ENCODE assay signal across 8 mouse cellular contexts in the genomic region with DNA sequence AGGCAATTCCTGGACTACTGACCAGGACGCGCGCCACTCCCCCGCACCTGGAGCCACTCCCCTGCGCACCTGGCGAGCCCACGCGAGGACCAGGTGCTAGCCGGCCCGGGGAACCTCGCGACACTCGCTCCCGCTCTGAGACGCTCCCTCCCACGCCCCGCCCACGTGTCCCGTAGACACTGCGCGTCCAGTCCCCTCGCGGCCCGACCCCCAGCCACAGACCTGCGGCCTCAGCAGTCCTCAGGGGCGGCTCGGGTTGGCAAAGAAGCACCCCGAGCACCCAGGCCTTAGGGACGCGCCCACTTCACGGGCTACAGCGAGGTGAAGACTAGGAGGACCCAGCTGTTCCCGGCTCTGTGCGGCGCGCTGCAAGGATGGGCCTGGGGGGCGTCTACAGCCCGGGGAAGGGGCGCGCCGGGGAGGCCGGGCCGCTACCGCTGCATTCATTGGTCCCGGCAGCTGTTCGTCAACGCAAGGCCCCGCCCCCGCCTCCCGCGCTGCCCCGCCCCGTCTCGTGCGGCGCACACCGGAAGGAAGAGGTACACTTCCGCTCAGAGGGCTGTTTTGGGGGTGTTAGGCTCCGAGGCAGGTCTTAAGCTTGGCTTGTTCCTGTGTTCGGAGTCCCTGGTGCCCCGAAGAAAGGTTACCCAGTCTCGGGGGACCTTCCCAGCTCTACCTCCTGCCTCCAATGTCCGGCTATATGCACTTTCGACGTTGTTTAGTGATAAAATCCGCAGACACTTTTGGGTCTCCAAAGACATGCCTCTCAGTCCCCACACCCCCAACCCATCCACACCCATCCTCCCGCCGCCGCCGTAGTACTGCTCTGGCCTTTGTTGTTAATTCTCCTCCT. TPM values are rescaled to one million over a fixed set of nuclear protein-coding genes. Genes with fewer than 3 reads are reported as not detected.
DNase-seq lines count a peak whose midpoint lies in the region; ATAC-seq and TF ChIP-seq lines count a peak whose summit lies in the region.

A gene (minus strand): TSS at position 422 of the 853 bp plus-strand sequence.

- no peaks in the 10 kb centered on the region; the same call in 1 of the 2 replicates for H3K4me1 ChIP-seq in bone marrow, adult 2 months (ENCODE audit: control insufficient read depth, insufficient read depth, low read length)
- peaks cover 9% of the 10 kb centered on the region; the same call in 1 of the 2 replicates for H3K4me1 ChIP-seq in embryonic facial prominence, embryonic 14.5 days (ENCODE audit: control insufficient read depth, insufficient read depth, low read length)
- peaks cover 11% of the 10 kb centered on the region; the same call in 1 of the 2 replicates for H3K4me1 ChIP-seq in limb, embryonic 14.5 days (ENCODE audit: control insufficient read depth, insufficient read depth, low read length)
- peaks cover 3% of the 10 kb centered on the region for H3K4me1 ChIP-seq in midbrain, postnatal 0 days (ENCODE audit: insufficient read depth, low read length)

- peak within 1 kb of the TSS; percentile 78 for H3K9ac ChIP-seq in embryonic facial prominence, embryonic 14.5 days (ENCODE audit: low read depth, low read length)
- H3K9ac ChIP-seq in limb, embryonic 14.5 days (ENCODE audit: low read depth, low read length, severe bottlenecking), result peak within 1 kb of the TSS; percentile 69
- H3K9ac ChIP-seq in midbrain, postnatal 0 days (replicated peaks; ENCODE audit: low read length, poor library complexity, severe bottlenecking), result peak within 1 kb of the TSS; percentile 76

- peak within 1 kb of the TSS; percentile 79 for H3K4me3 ChIP-seq in bone marrow, adult 2 months (replicated peaks; ENCODE audit: control insufficient read depth, low read depth, low read length)
- H3K4me3 ChIP-seq in embryonic facial prominence, embryonic 14.5 days (ENCODE audit: low read depth, low read length), result peak within 1 kb of the TSS; percentile 96
- H3K4me3 ChIP-seq in limb, embryonic 14.5 days (replicated peaks; ENCODE audit: low read length), result peak within 1 kb of the TSS; percentile 85
- peak within 1 kb of the TSS; percentile 90 for H3K4me3 ChIP-seq in midbrain, postnatal 0 days (ENCODE audit: low read depth, low read length)

- TF ChIP-seq CTCF in bone marrow, adult 2 months (IDR thresholded peaks at IDR 0.05; ENCODE audit: control insufficient read depth, insufficient read depth, low read length), result no peak
- TF ChIP-seq CTCF in midbrain, postnatal 0 days (IDR thresholded peaks at IDR 0.05), result no peak

- H3K9me3 ChIP-seq in embryonic facial prominence, embryonic 14.5 days (ENCODE audit: control insufficient read depth, low read length), result no peaks in the 10 kb centered on the region
- no peaks in the 10 kb centered on the region for H3K9me3 ChIP-seq in limb, embryonic 14.5 days (ENCODE audit: control insufficient read depth, low read length)
- H3K9me3 ChIP-seq in midbrain, postnatal 0 days (ENCODE audit: low read length), result no peaks in the 10 kb centered on the region

- DNase-seq in A20 (ENCODE audit: low read depth, low spot score), result peak; percentile 90
- DNase-seq in embryonic facial prominence, embryonic 14.5 days (ENCODE audit: low spot score), result peak; percentile 88
- DNase-seq in heart, adult 8-10 months (ENCODE audit: low spot score), result peak; percentile 81
- DNase-seq in kidney, adult 8-10 months, result peak; percentile 81 to 88
- DNase-seq in limb, embryonic 14.5 days (ENCODE audit: low spot score), result peak; percentile 78
- peak; percentile 84 for DNase-seq in midbrain, postnatal 0 days (ENCODE audit: low spot score)
- DNase-seq in spleen, postnatal 10 days (ENCODE audit: low spot score in 2 of 2), result peak; percentile 85 to 87

- TF ChIP-seq POLR2A in bone marrow, adult 2 months (IDR thresholded peaks at IDR 0.05; ENCODE audit: borderline replicate concordance, control insufficient read depth, low read depth, low read length), result peak; percentile 20; the same call in 1 of the 2 replicates
- TF ChIP-seq POLR2A in limb, embryonic 14.5 days (IDR thresholded peaks at IDR 0.05; ENCODE audit: borderline replicate concordance, extremely low read depth, insufficient read depth, insufficient read length), result peak; percentile 53; the same call in 1 of the 2 replicates

- under 1% methylated on average over 70 of the region's 70 CpGs for WGBS in bone marrow, adult 2 months
- WGBS in embryonic facial prominence, embryonic 14.5 days, result 1% methylated on average over 13 of the region's 70 CpGs
- WGBS in limb, embryonic 14.5 days, result 0% methylated on average over 47 of the region's 70 CpGs
- 1% methylated on average over 69 of the region's 70 CpGs for WGBS in midbrain, postnatal 0 days

- H3K36me3 ChIP-seq in embryonic facial prominence, embryonic 14.5 days (ENCODE audit: control insufficient read depth, insufficient read depth, low read length), result peaks cover 21% of the 10 kb centered on the region
- H3K36me3 ChIP-seq in limb, embryonic 14.5 days (ENCODE audit: control insufficient read depth, insufficient read depth, low read length), result peaks cover 13% of the 10 kb centered on the region
- peaks cover 3% of the 10 kb centered on the region; the same call in 1 of the 2 replicates for H3K36me3 ChIP-seq in midbrain, postnatal 0 days (ENCODE audit: insufficient read depth, low read length)

- ATAC-seq in embryonic facial prominence, embryonic 14.5 days (ENCODE audit: low read depth), result peak; percentile 98
- ATAC-seq in limb, embryonic 14.5 days (ENCODE audit: low FRiP score, low read depth), result peak; percentile 97
- ATAC-seq in midbrain, postnatal 0 days (ENCODE audit: low FRiP score), result peak; percentile 98

- H3K27me3 ChIP-seq in embryonic facial prominence, embryonic 14.5 days (replicated peaks; ENCODE audit: control insufficient read depth, insufficient read depth, low read length), result no peaks in the 10 kb centered on the region
- H3K27me3 ChIP-seq in limb, embryonic 14.5 days (ENCODE audit: control insufficient read depth, insufficient read depth, low read length), result no peaks in the 10 kb centered on the region
- no peaks in the 10 kb centered on the region for H3K27me3 ChIP-seq in midbrain, postnatal 0 days (ENCODE audit: insufficient read depth, low read length)

- peak within 1 kb of the TSS; percentile 96 for H3K4me2 ChIP-seq in embryonic facial prominence, embryonic 14.5 days (ENCODE audit: low read depth, low read length)
- peak within 1 kb of the TSS; percentile 95 for H3K4me2 ChIP-seq in limb, embryonic 14.5 days (replicated peaks; ENCODE audit: low read depth, low read length, severe bottlenecking)
- H3K4me2 ChIP-seq in midbrain, postnatal 0 days (ENCODE audit: low read depth, low read length, poor library complexity, severe bottlenecking), result peak within 1 kb of the TSS; percentile 99

- H3K27ac ChIP-seq in bone marrow, adult 2 months (ENCODE audit: control insufficient read depth, insufficient read depth, low read depth, low read length, poor library complexity), result peak within 1 kb of the TSS; percentile 74
- peak within 1 kb of the TSS; percentile 75 for H3K27ac ChIP-seq in embryonic facial prominence, embryonic 14.5 days (replicated peaks; ENCODE audit: low read depth, low read length)
- peak within 1 kb of the TSS; percentile 58 for H3K27ac ChIP-seq in limb, embryonic 14.5 days (replicated peaks; ENCODE audit: low read depth, low read length)
- peak within 1 kb of the TSS; percentile 63 for H3K27ac ChIP-seq in midbrain, postnatal 0 days (ENCODE audit: low read depth, low read length)

RNA-seq across cellular contexts. Expression of the gene that starts here (rescaled TPM):
- polyA plus RNA-seq in bone marrow, adult 2 months (2011; ENCODE audit: insufficient read depth, insufficient read length, low replicate concordance, missing spikeins), result 1.8 and 3.1 TPM in 2 replicates
- 34.9 and 38.9 TPM in 2 replicates for polyA plus RNA-seq in embryonic facial prominence, embryonic 14.5 days (2014; fragmentation: Nextera tagmentation; extraction: Ambion mirVana)
- 1 to 10 TPM; 2.7 to 3.5 (median 2.9) TPM for total RNA-seq in heart, adult 8-10 months (2022)
- polyA plus RNA-seq in limb, embryonic 14.5 days (2012; rRNA removed), result 15.9 and 17.9 TPM in 2 replicates
- 34.7 and 41.2 TPM in 2 replicates for polyA plus RNA-seq in limb, embryonic 14.5 days (2014; fragmentation: Nextera tagmentation; extraction: Ambion mirVana)
- 26.9 and 52.7 TPM in 2 replicates for total RNA-seq in midbrain, postnatal 0 days (2014; rRNA removed)
- polyA plus RNA-seq in midbrain, postnatal 0 days (2015; fragmentation: Nextera tagmentation; extraction: Ambion mirVana), result 33.9 and 36.9 TPM in 2 replicates

Comparison
In these comparisons a context has a peak if more than half of its experiments do, and no peak if none do; other contexts are left out.
1. Peak in every context shown above with its lines: DNase-seq, ATAC-seq, H3K4me3 ChIP-seq and H3K27ac ChIP-seq.